Mouse (Mus musculus) midbrain, embryonic 10.5 days (tissue): ENCODE data around the gene Hmx2. TPM values are rescaled to one million over a fixed set of nuclear protein-coding genes. Genes with fewer than 3 reads are reported as not detected.

Experiments used
- DNase-seq: peaks from one replicate; pipeline ENCODE4 v3.0.0-alpha.2; 2017; ENCODE audit warnings: low spot score
- H3K27ac ChIP-seq: fragments of 300-500 bp; sonication (generic); replicated peaks from 2 replicates; pipeline ENCODE4 v1.5.1; 2016; ENCODE audit warnings: mild to moderate bottlenecking
- H3K27me3 ChIP-seq: fragments of 300-500 bp; sonication (generic); 2 replicates; pipeline ENCODE4 v1.6.1; 2016; ENCODE audit warnings: low read depth, mild to moderate bottlenecking; ENCODE audit not compliant: poor library complexity, severe bottlenecking
- H3K36me3 ChIP-seq: fragments of 300-500 bp; sonication (generic); 2 replicates; pipeline ENCODE4 v1.6.1; 2016; ENCODE audit warnings: mild to moderate bottlenecking, moderate library complexity
- H3K4me1 ChIP-seq: fragments of 300-500 bp; sonication (generic); 2 replicates; pipeline ENCODE4 v1.6.1; 2016
- H3K4me3 ChIP-seq: fragments of 300-500 bp; sonication (generic); 2 replicates; pipeline ENCODE4 v1.5.1; 2016; ENCODE audit warnings: mild to moderate bottlenecking, moderate library complexity
- H3K9me3 ChIP-seq: fragments of 300-500 bp; sonication (generic); replicated peaks from 2 replicates; pipeline ENCODE4 v1.6.1; 2016; ENCODE audit warnings: mild to moderate bottlenecking
- WGBS: fragments of 180-500 bp; shearing (Covaris S2); methylation state at CpG from one replicate; pipeline ENCODE4 v1.1.7; 2016; 5-methylcytosine and 5-hydroxymethylcytosine counted together
- polyA plus RNA-seq: library from polyadenylated mRNA; unstranded; fragments of >200 nt; fragmentation: Nextera tagmentation; extraction: Ambion mirVana; gene quantifications from 2 replicates; pipeline ENCODE4 v1.2.1, GENCODE M21; 2016

Hmx2 gene
- polyA plus RNA-seq, 1 experiment from 2014 or later = 0.07 TPM

GRCm38 (mm10) chr7:131551471-131551870, 2.9 kb downstream of the Hmx2 start:
- peaks cover 100% of the 10 kb centered on the region for H3K27me3 ChIP-seq
- peaks cover 39% of the 10 kb centered on the region for H3K4me1 ChIP-seq
- H3K4me3 ChIP-seq = no peak overlapping the region
- DNase-seq = peak; percentile 35
- no peaks in the 10 kb centered on the region for H3K9me3 ChIP-seq
- no peak overlapping the region for H3K27ac ChIP-seq
- H3K36me3 ChIP-seq = no peaks in the 10 kb centered on the region
- WGBS = 2% methylated on average over 4 of the region's 4 CpGs

GRCm38 (mm10) chr7:131551931-131552741, 3.6 kb downstream of the Hmx2 start:
- Histone ChIP-seq H3K27ac (no peak overlapping the region), H3K27me3 (peaks cover 100% of the 10 kb centered on the region), H3K36me3 (no peaks in the 10 kb centered on the region), H3K9me3 (no peaks in the 10 kb centered on the region), H3K4me3 (0 out of 2 replicates have a peak overlapping the region, but pooled peaks have one; percentile 14), H3K4me1 (peaks cover 46% of the 10 kb centered on the region)
- WGBS = under 1% methylated on average over 42 of the region's 42 CpGs
- peak; percentile 67 for DNase-seq

- Histone ChIP-seq H3K27ac (no peak overlapping the region), H3K4me1 (peaks cover 49% of the 10 kb centered on the region), H3K36me3 (no peaks in the 10 kb centered on the region), H3K9me3 (no peaks in the 10 kb centered on the region), H3K4me3 (no peak overlapping the region), H3K27me3 (peaks cover 100% of the 10 kb centered on the region)
- WGBS = 1% methylated on average over 5 of the region's 5 CpGs
- DNase-seq = no peak
These were observed 4.2 kb downstream of the Hmx2 start for GRCm38 (mm10) chr7:131552781-131553180.

- peak; percentile 80 for DNase-seq
- peak overlapping the region; percentile 59 for H3K4me3 ChIP-seq
- H3K9me3 ChIP-seq = no peaks in the 10 kb centered on the region
- peaks cover 100% of the 10 kb centered on the region for H3K27me3 ChIP-seq
- peak overlapping the region; percentile 46 for H3K27ac ChIP-seq
- H3K4me1 ChIP-seq = peaks cover 49% of the 10 kb centered on the region
- under 1% methylated on average over 39 of the region's 39 CpGs for WGBS
- no peaks in the 10 kb centered on the region for H3K36me3 ChIP-seq
These were observed 5.2 kb downstream of the Hmx2 start for GRCm38 (mm10) chr7:131553771-131554175.

GRCm38 (mm10) chr7:131554341-131555180, 6.0 kb downstream of the Hmx2 start:
- under 1% methylated on average over 45 of the region's 45 CpGs for WGBS
- DNase-seq = peak; percentile 68
- Histone ChIP-seq H3K9me3 (no peaks in the 10 kb centered on the region), H3K4me3 (peak overlapping the region; percentile 59), H3K27ac (peak overlapping the region; percentile 46), H3K36me3 (no peaks in the 10 kb centered on the region), H3K4me1 (peaks cover 49% of the 10 kb centered on the region), H3K27me3 (peaks cover 100% of the 10 kb centered on the region)

GRCm38 (mm10) chr7:131555301-131556081, 6.9 kb downstream of the Hmx2 start:
- under 1% methylated on average over 68 of the region's 68 CpGs for WGBS
- no peaks in the 10 kb centered on the region for H3K36me3 ChIP-seq
- H3K27ac ChIP-seq = no peak overlapping the region
- peak overlapping the region; percentile 32 for H3K4me3 ChIP-seq
- no peaks in the 10 kb centered on the region for H3K9me3 ChIP-seq
- H3K4me1 ChIP-seq = peaks cover 49% of the 10 kb centered on the region
- H3K27me3 ChIP-seq = peaks cover 93% of the 10 kb centered on the region
- DNase-seq = peak; percentile 66

- 2% methylated on average over 9 of the region's 9 CpGs for WGBS
- Histone ChIP-seq H3K36me3 (no peaks in the 10 kb centered on the region), H3K9me3 (no peaks in the 10 kb centered on the region), H3K4me3 (no peak overlapping the region), H3K27me3 (peaks cover 86% of the 10 kb centered on the region), H3K27ac (no peak overlapping the region), H3K4me1 (peaks cover 50% of the 10 kb centered on the region)
- no peak for DNase-seq
These were observed 7.5 kb downstream of the Hmx2 start for GRCm38 (mm10) chr7:131556116-131556515.

- H3K4me1 ChIP-seq = peaks cover 56% of the 10 kb centered on the region
- peak; percentile 66 for DNase-seq
- no peaks in the 10 kb centered on the region for H3K9me3 ChIP-seq
- H3K36me3 ChIP-seq = peaks cover under 1% of the 10 kb centered on the region
- under 1% methylated on average over 37 of the region's 37 CpGs for WGBS
- H3K27ac ChIP-seq = no peak overlapping the region
- peaks cover 80% of the 10 kb centered on the region for H3K27me3 ChIP-seq
- H3K4me3 ChIP-seq = peak overlapping the region; percentile 34
These were observed 8.1 kb downstream of the Hmx2 start for GRCm38 (mm10) chr7:131556541-131557271.

GRCm38 (mm10) chr7:131557751-131558150, 9.2 kb downstream of the Hmx2 start:
- no peak overlapping the region for H3K4me3 ChIP-seq
- 33% methylated on average over 2 of the region's 2 CpGs for WGBS
- no peaks in the 10 kb centered on the region for H3K9me3 ChIP-seq
- H3K27ac ChIP-seq = no peak overlapping the region
- DNase-seq = no peak
- H3K4me1 ChIP-seq = peaks cover 61% of the 10 kb centered on the region
- peaks cover 11% of the 10 kb centered on the region for H3K36me3 ChIP-seq
- H3K27me3 ChIP-seq = peaks cover 70% of the 10 kb centered on the region

- peaks cover 45% of the 10 kb centered on the region for H3K4me1 ChIP-seq
- peak; percentile 94 for DNase-seq
- peak within 1 kb of the TSS; percentile 88 for H3K4me3 ChIP-seq
- H3K27me3 ChIP-seq = peaks cover 46% of the 10 kb centered on the region
- H3K36me3 ChIP-seq = peaks cover 35% of the 10 kb centered on the region
- 0% methylated on average over 46 of the region's 51 CpGs for WGBS
- no peaks in the 10 kb centered on the region for H3K9me3 ChIP-seq
- H3K27ac ChIP-seq = peak within 1 kb of the TSS; percentile 98
These were observed 11.6 kb downstream of the Hmx2 start, which contains the start of gene Bub3 for GRCm38 (mm10) chr7:131559986-131560696. Gene Bub3 (plus strand): TSS chr7:131560222.

GRCm38 (mm10) chr7:131560697-131561042, 12.1 kb downstream of the Hmx2 start:
- peaks cover 41% of the 10 kb centered on the region for H3K27me3 ChIP-seq

More at GRCm38 (mm10) chr7:131560697-131561042, 12.1 kb downstream of the Hmx2 start:
- WGBS = under 1% methylated on average over 14 of the region's 14 CpGs
- no peak for DNase-seq
- Histone ChIP-seq H3K27ac (peak overlapping the region; percentile 98), H3K4me1 (peaks cover 40% of the 10 kb centered on the region), H3K36me3 (peaks cover 40% of the 10 kb centered on the region), H3K4me3 (peak overlapping the region; percentile 88), H3K9me3 (no peaks in the 10 kb centered on the region)
